Mouse (Mus musculus): Measurements from ENCODE around the gene Bean1.

Bean1 gene

GRCm38 (mm10) chr8:104170118-104171049 lies at the start of gene Bean1:
Gene Bean1 (plus strand): TSS chr8:104170442.
- peak; percentile 32 for DNase-seq

DNA sequence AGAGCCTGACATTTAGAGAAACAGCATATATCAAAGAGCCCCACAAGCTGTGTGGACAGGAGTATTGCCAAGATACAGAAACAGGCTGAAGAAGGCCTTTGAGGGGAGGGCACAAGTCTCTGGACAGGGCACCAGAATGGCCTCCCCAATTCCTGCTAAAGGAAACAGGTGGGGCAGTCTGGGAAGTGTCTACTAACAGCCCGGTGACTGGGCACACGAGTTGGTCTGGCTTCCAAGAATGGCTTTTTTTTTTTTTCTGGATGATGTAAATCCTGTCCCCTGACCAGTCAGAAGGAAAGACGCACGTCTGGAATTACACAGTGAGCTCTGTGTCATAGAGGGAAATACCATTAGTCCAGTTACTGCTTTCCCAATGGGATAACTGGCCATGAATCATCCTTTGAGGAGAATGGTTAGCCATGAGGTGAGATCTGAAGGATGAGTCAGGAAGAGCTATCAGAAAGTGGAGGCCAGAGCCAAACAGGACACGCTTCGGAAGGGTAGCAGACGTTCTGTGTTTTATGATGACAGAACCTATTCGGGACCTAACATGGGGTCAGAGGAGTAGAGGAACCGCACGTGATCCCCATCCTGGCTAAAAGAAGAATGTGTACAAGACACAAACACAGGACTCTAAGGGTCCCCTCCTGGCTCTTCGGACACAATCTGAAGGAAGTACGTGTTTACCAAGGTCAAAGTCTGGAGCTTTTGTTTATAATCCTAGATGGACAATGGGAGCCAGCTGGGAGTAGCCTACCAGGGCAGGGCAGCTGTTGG lies 48.4 kb upstream of the Bean1 start:
- DNase-seq, result no peak

GRCm38 (mm10) chr8:104123080-104123657 lies 47.1 kb upstream of the Bean1 start:
- no peak for DNase-seq

GRCm38 (mm10) chr8:104124534-104124933 lies 45.7 kb upstream of the Bean1 start:
- no peak for DNase-seq

GRCm38 (mm10) chr8:104127160-104127883 lies 42.9 kb upstream of the Bean1 start:
- DNase-seq, result no peak

GRCm38 (mm10) chr8:104130916-104131315 lies 39.3 kb upstream of the Bean1 start:
- DNase-seq, result no peak

DNA sequence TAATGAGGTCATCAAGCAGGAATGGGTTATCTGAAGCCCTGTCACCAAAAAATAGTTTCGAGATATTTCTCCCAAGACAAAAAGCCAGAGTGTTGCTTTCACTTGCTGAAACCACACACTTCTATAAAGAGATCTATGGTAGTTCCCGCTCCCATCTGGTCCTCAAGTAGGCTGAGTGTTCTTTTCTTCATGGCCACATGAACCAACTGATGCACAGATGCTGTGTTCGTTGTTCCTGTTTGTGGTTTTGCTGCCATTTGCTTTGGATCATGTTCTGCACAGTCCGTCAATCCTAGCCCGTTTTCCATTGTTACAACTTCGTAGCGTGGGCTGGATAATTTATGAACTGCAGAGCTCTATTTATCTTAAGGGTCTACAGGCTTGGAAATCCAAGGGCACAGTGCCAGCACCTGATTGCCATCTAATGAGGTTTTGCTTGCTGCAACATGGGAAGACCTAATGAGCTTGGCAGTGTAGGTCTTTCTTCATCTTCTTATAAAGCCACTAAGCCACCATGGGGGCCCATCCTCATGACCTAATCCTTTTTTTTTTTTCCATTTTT lies 38.7 kb upstream of the Bean1 start:
- DNase-seq, result peak; percentile 58

DNA sequence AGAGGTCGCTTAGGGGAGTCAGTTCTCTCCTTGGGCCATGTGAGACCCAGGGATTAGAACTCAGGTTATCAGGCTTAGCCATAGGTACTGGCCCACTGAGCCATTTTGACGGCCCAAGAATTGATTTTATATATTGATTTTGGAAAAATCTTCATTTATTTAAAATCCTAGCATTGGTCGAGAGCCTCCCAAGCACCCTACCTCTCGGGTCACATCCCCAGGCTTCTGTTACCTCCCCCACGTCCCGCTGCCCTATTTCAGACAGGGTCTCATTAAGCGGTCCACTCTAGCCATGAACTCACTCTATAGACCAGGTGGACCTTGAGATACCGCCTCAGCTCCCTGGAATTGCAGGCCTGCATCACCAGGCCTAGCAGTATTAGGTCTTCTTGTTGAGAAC lies 35.7 kb upstream of the Bean1 start:
- no peak for DNase-seq

GRCm38 (mm10) chr8:104136277-104136676 lies 34.0 kb upstream of the Bean1 start:
- DNase-seq, result no peak

DNA sequence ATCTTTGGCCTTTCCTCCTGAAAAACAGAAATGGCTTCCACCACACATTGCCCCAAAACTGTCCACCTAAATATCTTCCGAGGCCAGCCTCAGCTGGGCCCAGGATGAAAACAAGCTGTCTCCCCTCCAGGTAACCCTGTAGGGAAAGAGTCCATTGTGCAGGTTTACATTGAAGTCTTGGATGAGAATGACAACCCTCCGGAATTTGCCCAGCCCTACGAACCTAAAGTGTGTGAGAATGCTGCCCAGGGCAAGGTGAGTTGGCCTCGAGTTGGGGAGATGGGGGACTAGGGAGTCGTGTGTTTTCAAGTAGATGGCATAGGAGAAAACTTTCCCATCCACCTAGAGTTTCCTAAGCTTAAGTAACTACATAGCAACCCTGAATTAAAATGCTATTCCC lies 32.6 kb upstream of the Bean1 start:
- DNase-seq, result no peak

DNA sequence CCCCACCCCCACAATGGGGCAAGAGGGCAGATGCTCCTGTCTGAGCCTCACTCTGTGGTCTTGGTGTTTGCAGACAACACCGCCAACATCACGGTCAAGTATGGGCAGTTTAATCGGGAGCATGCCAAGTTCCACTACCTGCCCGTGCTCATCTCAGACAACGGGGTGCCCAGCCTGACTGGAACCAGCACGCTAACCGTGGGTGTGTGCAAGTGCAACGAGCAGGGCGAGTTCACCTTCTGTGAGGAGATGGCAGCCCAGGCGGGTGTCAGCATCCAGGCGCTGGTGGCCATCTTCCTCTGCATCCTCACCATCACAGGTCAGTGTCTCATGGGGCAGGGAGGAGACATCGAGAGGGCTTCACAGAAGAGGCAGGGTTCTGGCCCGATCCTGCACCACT lies 29.6 kb upstream of the Bean1 start:
- no peak for DNase-seq

DNA sequence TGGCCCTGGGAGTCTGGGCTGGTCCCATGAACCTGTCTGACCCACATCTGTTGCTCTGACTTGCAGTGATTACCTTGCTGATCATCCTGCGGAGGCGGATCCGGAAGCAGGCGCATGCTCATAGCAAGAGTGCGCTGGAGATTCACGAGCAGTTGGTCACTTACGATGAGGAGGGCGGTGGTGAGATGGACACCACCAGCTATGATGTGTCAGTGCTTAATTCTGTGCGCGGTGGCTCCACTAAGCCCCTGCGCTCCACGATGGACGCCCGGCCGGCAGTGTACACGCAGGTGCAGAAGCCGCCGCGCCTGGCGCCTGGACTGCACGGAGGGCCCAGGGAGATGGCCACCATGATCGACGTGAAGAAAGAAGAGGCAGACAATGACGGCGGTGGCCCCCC lies 27.8 kb upstream of the Bean1 start:
- DNase-seq, result no peak

- no peak for DNase-seq
These were observed 26.9 kb upstream of the Bean1 start for GRCm38 (mm10) chr8:104143379-104143778.

DNA sequence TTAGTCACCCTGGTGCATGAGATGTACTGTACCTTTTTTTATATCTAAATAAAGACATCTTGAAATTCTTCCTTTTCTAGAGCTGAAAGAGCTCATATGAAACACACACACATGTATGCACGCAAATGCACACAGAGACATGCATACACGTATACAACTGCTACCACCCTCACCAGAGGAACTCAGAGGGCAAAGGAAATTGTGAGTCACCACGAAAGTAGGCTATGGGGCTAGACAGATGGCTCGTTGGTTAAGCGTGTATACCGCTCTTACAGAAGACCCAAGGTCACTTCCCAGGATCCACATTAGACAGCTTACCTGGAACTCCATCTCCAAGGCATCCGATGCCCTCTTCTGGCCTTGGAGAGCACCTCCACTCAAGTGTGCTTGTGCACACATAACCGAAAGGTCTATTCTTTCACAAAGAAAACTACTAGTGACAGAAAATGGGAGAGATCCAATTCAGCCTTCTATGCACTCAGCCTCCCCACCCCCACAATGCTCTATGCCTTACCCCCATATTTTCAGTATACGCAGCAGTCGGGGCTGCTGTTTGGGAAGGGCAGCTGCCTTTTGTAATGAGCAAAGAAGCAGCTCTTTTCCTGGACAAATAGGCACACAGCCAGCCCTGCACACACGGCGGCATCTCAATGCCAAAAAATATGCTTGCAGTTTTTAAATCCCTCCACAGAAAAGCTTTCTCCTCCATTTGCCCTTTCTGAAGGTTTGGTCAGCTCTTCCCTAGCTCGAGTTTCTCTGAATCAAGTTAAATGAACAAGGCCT lies 25.6 kb upstream of the Bean1 start:
- DNase-seq, result no peak

DNA sequence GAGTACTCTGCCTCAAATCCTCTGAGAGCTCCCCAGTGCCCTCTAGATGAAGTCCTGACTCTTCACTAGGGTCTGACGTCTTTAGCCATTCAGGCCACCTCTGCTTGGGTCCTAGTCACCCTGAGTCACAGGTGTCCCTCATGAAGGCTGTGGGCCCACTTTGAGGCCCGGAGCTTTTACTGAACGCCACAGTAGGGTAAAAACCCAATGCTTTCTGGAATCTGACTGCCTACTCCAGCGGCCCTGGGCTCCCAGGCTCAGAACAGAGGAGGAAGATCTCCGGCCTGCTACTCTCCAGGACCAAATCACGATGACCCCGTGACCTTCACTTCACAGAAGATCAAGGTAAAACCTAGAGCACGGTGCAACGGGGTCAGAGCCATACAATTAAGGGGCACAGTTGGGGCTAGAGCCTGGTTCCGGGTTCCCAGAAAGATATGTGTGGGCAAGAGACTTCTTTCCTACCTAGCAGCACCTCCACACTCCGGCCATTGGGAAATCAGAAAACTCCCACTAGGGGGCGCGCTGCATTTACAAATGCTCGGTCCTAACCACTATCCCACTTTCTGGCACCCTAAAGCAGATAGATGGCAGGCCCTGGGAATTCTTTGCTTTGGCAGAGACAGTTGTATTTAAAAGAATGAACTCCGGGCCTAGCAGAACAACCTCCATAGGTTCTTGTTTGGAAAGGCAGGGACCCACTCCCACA lies 24.1 kb upstream of the Bean1 start:
- DNase-seq, result peak; percentile 88

- DNase-seq, result no peak
These were observed 23.3 kb upstream of the Bean1 start for GRCm38 (mm10) chr8:104146717-104147494.

DNA sequence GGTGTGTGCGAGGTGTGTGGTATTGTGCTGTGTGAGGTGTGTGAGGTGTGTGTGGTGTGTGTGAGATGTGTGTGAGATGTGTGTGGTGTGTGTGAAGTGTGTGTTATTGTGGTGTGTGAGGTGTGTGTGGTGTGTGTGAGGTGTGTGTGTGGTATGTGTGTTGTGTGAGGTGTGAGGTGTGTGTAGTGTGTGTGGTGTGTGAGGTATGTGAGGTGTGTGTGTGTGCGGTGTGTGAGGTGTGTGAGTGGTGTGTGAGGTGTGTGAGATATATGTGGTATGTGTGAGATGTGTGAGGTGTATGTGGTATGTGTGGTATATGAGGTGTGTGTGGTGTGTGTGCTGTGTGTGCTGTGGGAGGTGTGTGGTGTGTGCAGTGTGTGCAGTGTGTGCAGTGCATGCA lies 22.3 kb upstream of the Bean1 start:
- DNase-seq, result no peak

GRCm38 (mm10) chr8:104160731-104161130 lies 9.5 kb upstream of the Bean1 start:
- DNase-seq, result no peak

- DNase-seq, result no peak
These were observed 781 bp upstream of the Bean1 start for GRCm38 (mm10) chr8:104169461-104169860.

DNA sequence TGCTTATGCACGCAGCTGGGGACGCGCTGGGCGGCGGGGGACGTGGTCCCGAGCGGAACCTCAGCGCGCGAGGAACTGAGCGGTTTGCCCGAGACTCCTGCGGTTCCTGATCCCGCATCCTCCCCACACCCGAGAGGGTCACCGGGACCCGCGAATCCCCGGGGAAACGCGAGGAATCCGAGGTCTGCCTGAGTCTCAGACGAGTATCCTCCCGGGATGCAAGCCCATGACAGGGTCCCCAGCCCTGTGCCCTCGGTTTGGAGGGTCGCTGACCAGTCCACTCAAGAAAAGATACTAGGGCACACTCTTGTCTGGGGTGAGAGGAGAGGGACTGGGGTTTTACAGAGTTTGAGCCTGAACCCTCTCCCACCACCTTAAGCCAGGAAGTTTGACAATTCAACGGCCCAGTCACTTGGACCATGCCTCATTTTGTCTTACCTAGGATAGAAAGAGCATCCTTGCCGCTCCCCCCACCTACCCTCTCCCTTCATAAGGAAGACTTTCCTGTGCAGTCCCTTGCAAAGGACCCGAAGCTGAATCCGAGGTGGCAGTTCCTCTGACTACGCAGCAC lies 893 bp downstream of the Bean1 start:
- DNase-seq, result no peak
